Mouse (Mus musculus) stomach, embryonic 14.5 days (tissue): ENCODE measurements at regions not wholly inside any gene's neighbourhood (a gene's known extent, or its start where the extent isn't known, plus 50 kb on each side); places are given as distances from the start of the nearest gene placed in this dataset.
A peak's percentile ranks its signal among the peaks of the same experiment; 100 is the strongest.

Experiments used
- ATAC-seq: fragments of 200-750 bp; cut with Nextera tagmentation; 2 replicates; pipeline ENCODE4 v1.8.0; 2017; ENCODE audit warnings: low read depth, moderate TSS enrichment; ENCODE audit not compliant: insufficient number of reproducible peaks, insufficient read depth, low FRiP score
- H3K27ac ChIP-seq: fragments of 300-500 bp; sonication (generic); 2 replicates; pipeline ENCODE4 v1.5.1; 2014; ENCODE audit warnings: mild to moderate bottlenecking, low read length, moderate library complexity, mixed read lengths
- H3K27me3 ChIP-seq: fragments of 300-500 bp; sonication (generic); 2 replicates; pipeline ENCODE4 v1.6.1; 2014; ENCODE audit warnings: low read length, control low read depth, mixed read lengths; ENCODE audit not compliant: control insufficient read depth, insufficient read depth
- H3K36me3 ChIP-seq: fragments of 300-500 bp; sonication (generic); 2 replicates; pipeline ENCODE4 v1.6.1; 2014; ENCODE audit warnings: mild to moderate bottlenecking, control low read depth, low read length, moderate library complexity, mixed read lengths; ENCODE audit not compliant: control insufficient read depth, insufficient read depth
- H3K4me1 ChIP-seq: fragments of 300-500 bp; sonication (generic); 2 replicates; pipeline ENCODE4 v1.6.1; 2014; ENCODE audit warnings: low read length, control low read depth, mixed read lengths; ENCODE audit not compliant: control insufficient read depth, insufficient read depth
- H3K4me2 ChIP-seq: fragments of 300-500 bp; sonication (generic); replicated peaks from 2 replicates; pipeline ENCODE4 v1.6.1; 2014; ENCODE audit warnings: low read depth, low read length, control low read depth
- H3K4me3 ChIP-seq: fragments of 300-500 bp; sonication (generic); 2 replicates; pipeline ENCODE4 v1.5.1; 2014; ENCODE audit warnings: low read depth, low read length, control low read depth
- H3K9ac ChIP-seq: fragments of 300-500 bp; sonication (generic); replicated peaks from 2 replicates; pipeline ENCODE4 v1.6.1; 2014; ENCODE audit warnings: low read depth, mild to moderate bottlenecking, control low read depth, low read length, moderate library complexity, mixed read lengths
- H3K9me3 ChIP-seq: fragments of 300-500 bp; sonication (generic); 2 replicates; pipeline ENCODE4 v1.6.1; 2016; ENCODE audit warnings: low read depth, low read length, control low read depth; ENCODE audit not compliant: control insufficient read depth
- WGBS: fragments of 180-500 bp; shearing (Covaris S2); extraction: QIAGEN DNeasy Blood & Tissue Kit; methylation state at CpG from one replicate; pipeline ENCODE4 v1.1.7; 2014; 5-methylcytosine and 5-hydroxymethylcytosine counted together

GRCm38 (mm10) chr14:58317640-58318039 lies 247.3 kb downstream of the Fgf9 start:
- no peak for ATAC-seq
- 68% methylated on average over 3 of the region's 3 CpGs for WGBS
- H3K9ac ChIP-seq = no peak overlapping the region
- no peaks in the 10 kb centered on the region for H3K36me3 ChIP-seq
- no peak overlapping the region for H3K4me2 ChIP-seq
- no peak overlapping the region for H3K4me3 ChIP-seq
- no peak overlapping the region for H3K27ac ChIP-seq
- H3K9me3 ChIP-seq = no peaks in the 10 kb centered on the region
- H3K4me1 ChIP-seq = no peaks in the 10 kb centered on the region
- H3K27me3 ChIP-seq = no peaks in the 10 kb centered on the region

GRCm38 (mm10) chr14:58317231-58317630 lies 246.9 kb downstream of the Fgf9 start:
- Histone ChIP-seq H3K36me3 (no peaks in the 10 kb centered on the region), H3K9ac (no peak overlapping the region), H3K4me3 (no peak overlapping the region), H3K4me2 (no peak overlapping the region), H3K9me3 (no peaks in the 10 kb centered on the region), H3K27me3 (no peaks in the 10 kb centered on the region), H3K4me1 (no peaks in the 10 kb centered on the region), H3K27ac (no peak overlapping the region)
- WGBS = 41% methylated on average over 4 of the region's 4 CpGs
- no peak for ATAC-seq

- Histone ChIP-seq H3K27me3 (no peaks in the 10 kb centered on the region), H3K4me3 (no peak overlapping the region), H3K9ac (no peak overlapping the region), H3K4me1 (no peaks in the 10 kb centered on the region), H3K36me3 (no peaks in the 10 kb centered on the region), H3K4me2 (no peak overlapping the region), H3K9me3 (no peaks in the 10 kb centered on the region), H3K27ac (no peak overlapping the region)
- WGBS = 90% methylated on average over 6 of the region's 6 CpGs
- ATAC-seq = no peak
Measured at GRCm38 (mm10) chr14:58307695-58308094, 237.3 kb downstream of the Fgf9 start.

- H3K4me2 ChIP-seq = no peak overlapping the region
- no peaks in the 10 kb centered on the region for H3K4me1 ChIP-seq
- H3K27me3 ChIP-seq = no peaks in the 10 kb centered on the region
- H3K9me3 ChIP-seq = no peaks in the 10 kb centered on the region
- H3K4me3 ChIP-seq = no peak overlapping the region
- 84% methylated on average over 11 of the region's 11 CpGs for WGBS
- ATAC-seq = no peak
- no peak overlapping the region for H3K9ac ChIP-seq
- H3K27ac ChIP-seq = no peak overlapping the region
- no peaks in the 10 kb centered on the region for H3K36me3 ChIP-seq
Measured at GRCm38 (mm10) chr14:58306832-58307521, 236.6 kb downstream of the Fgf9 start.

GRCm38 (mm10) chr14:58300411-58300887 lies 230.1 kb downstream of the Fgf9 start:
- no peaks in the 10 kb centered on the region for H3K4me1 ChIP-seq
- H3K27ac ChIP-seq = no peak overlapping the region
- no peak overlapping the region for H3K9ac ChIP-seq
- no peaks in the 10 kb centered on the region for H3K9me3 ChIP-seq
- H3K27me3 ChIP-seq = no peaks in the 10 kb centered on the region
- WGBS = 40% methylated on average over 10 of the region's 10 CpGs
- H3K4me3 ChIP-seq = no peak overlapping the region
- H3K4me2 ChIP-seq = no peak overlapping the region
- ATAC-seq = peak; percentile 46; the same call in 1 of the 2 replicates
- H3K36me3 ChIP-seq = no peaks in the 10 kb centered on the region

- Histone ChIP-seq H3K9me3 (no peaks in the 10 kb centered on the region), H3K27ac (no peak overlapping the region), H3K9ac (no peak overlapping the region), H3K36me3 (no peaks in the 10 kb centered on the region), H3K4me3 (no peak overlapping the region), H3K4me2 (no peak overlapping the region), H3K4me1 (no peaks in the 10 kb centered on the region), H3K27me3 (no peaks in the 10 kb centered on the region)
- 51% methylated on average over 13 of the region's 13 CpGs for WGBS
- no peak for ATAC-seq
Measured at GRCm38 (mm10) chr14:58286007-58286525, 215.7 kb downstream of the Fgf9 start.

GRCm38 (mm10) chr14:58282708-58283290 lies 212.5 kb downstream of the Fgf9 start:
- Histone ChIP-seq H3K36me3 (no peaks in the 10 kb centered on the region), H3K4me1 (no peaks in the 10 kb centered on the region), H3K9ac (no peak overlapping the region), H3K4me2 (no peak overlapping the region), H3K27me3 (no peaks in the 10 kb centered on the region), H3K9me3 (no peaks in the 10 kb centered on the region), H3K4me3 (no peak overlapping the region), H3K27ac (no peak overlapping the region)
- peak; percentile 53; the same call in 1 of the 2 replicates for ATAC-seq
- 26% methylated on average over 15 of the region's 15 CpGs for WGBS

- H3K27me3 ChIP-seq = no peaks in the 10 kb centered on the region
- no peak for ATAC-seq
- no peak overlapping the region for H3K9ac ChIP-seq
- no peak overlapping the region for H3K27ac ChIP-seq
- H3K4me3 ChIP-seq = no peak overlapping the region
- 86% methylated on average over 3 of the region's 3 CpGs for WGBS
- H3K36me3 ChIP-seq = no peaks in the 10 kb centered on the region
- H3K4me1 ChIP-seq = no peaks in the 10 kb centered on the region
- no peaks in the 10 kb centered on the region for H3K9me3 ChIP-seq
- H3K4me2 ChIP-seq = no peak overlapping the region
Measured at GRCm38 (mm10) chr14:58282264-58282663, 211.9 kb downstream of the Fgf9 start.
